Mouse (Mus musculus) limb, embryonic 15.5 days (tissue): ENCODE measurements around the gene Smim14. TPM values are rescaled to one million over a fixed set of nuclear protein-coding genes. Genes with fewer than 3 reads are reported as not detected.

Experiments
- ATAC-seq: fragments of 200-750 bp; cut with Nextera tagmentation; 2 replicates; pipeline ENCODE4 v1.8.0; 2017; ENCODE audit warnings: low read depth, moderate TSS enrichment; ENCODE audit not compliant: insufficient number of reproducible peaks, low FRiP score, low TSS enrichment
- H3K27ac ChIP-seq: fragments of 300-500 bp; sonication (generic); 2 replicates; pipeline ENCODE4 v1.5.1; 2015; ENCODE audit warnings: moderate library complexity, mild to moderate bottlenecking, inconsistent platforms
- H3K27me3 ChIP-seq: fragments of 300-500 bp; sonication (generic); 2 replicates; pipeline ENCODE4 v1.6.1; 2015; ENCODE audit warnings: inconsistent platforms
- H3K36me3 ChIP-seq: fragments of 300-500 bp; sonication (generic); 2 replicates; pipeline ENCODE4 v1.6.1; 2015; ENCODE audit warnings: inconsistent platforms
- H3K4me1 ChIP-seq: fragments of 300-500 bp; sonication (generic); 2 replicates; pipeline ENCODE4 v1.6.1; 2015; ENCODE audit warnings: inconsistent platforms
- H3K4me2 ChIP-seq: fragments of 300-500 bp; sonication (generic); 2 replicates; pipeline ENCODE4 v1.6.1; 2015; ENCODE audit warnings: mild to moderate bottlenecking, inconsistent platforms
- H3K4me3 ChIP-seq: fragments of 300-500 bp; sonication (generic); 2 replicates; pipeline ENCODE4 v1.5.1; 2015; ENCODE audit warnings: mild to moderate bottlenecking, inconsistent platforms
- H3K9ac ChIP-seq: fragments of 300-500 bp; sonication (generic); 2 replicates; pipeline ENCODE4 v1.6.1; 2015; ENCODE audit warnings: inconsistent platforms
- H3K9me3 ChIP-seq: fragments of 300-500 bp; sonication (generic); 2 replicates; pipeline ENCODE4 v1.6.1; 2016; ENCODE audit warnings: inconsistent platforms
- WGBS: fragments of 180-500 bp; shearing (Covaris S2); methylation state at CpG from one replicate; pipeline ENCODE4 v1.1.7; 2015; 5-methylcytosine and 5-hydroxymethylcytosine counted together
- polyA plus RNA-seq: library from polyadenylated mRNA; unstranded; fragments of >200 nt; fragmentation: Nextera tagmentation; extraction: Ambion mirVana; gene quantifications from 2 replicates; pipeline ENCODE4 v1.2.1, GENCODE M21; 2015

Smim14 gene
- polyA plus RNA-seq, 1 experiment from 2014 or later = 150 TPM

DNA sequence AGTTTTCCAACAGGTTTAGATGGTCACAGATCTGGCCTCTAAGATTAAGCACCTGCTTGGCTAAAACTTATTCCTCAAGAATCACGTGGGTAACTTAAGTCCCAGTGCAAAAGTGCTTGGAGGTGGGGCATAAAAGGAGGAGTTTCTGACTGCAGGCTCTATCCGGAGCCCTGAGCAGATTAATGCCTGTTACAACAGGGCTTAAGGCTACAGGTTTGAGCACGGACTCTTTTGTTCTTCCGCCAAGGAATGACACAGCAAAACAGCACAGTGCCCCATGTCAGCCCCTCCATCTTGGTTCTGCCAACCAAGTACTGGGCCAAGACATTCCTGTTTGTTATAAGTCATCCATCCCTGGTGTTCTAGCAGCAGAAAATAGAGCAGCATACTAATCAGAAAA is 108.7 kb downstream of the Smim14 start:
- 44% methylated on average over 4 of the region's 4 CpGs for WGBS
- Histone ChIP-seq H3K9me3 (no peaks in the 10 kb centered on the region), H3K4me1 (peaks cover 6% of the 10 kb centered on the region; the same call in 1 of the 2 replicates), H3K27me3 (no peaks in the 10 kb centered on the region), H3K9ac (no peak overlapping the region), H3K4me3 (no peak overlapping the region), H3K27ac (no peak overlapping the region), H3K4me2 (no peak overlapping the region), H3K36me3 (peaks cover 38% of the 10 kb centered on the region)
- no peak for ATAC-seq

GRCm38 (mm10) chr5:65425251-65425650 is 111.7 kb downstream of the Smim14 start:
- peaks cover 67% of the 10 kb centered on the region for H3K36me3 ChIP-seq
- H3K9ac ChIP-seq = no peak overlapping the region
- no peaks in the 10 kb centered on the region for H3K9me3 ChIP-seq
- WGBS = 92% methylated on average over 5 of the region's 5 CpGs
- no peaks in the 10 kb centered on the region for H3K27me3 ChIP-seq
- no peak for ATAC-seq
- H3K4me1 ChIP-seq = no peaks in the 10 kb centered on the region
- H3K4me3 ChIP-seq = no peak overlapping the region
- H3K27ac ChIP-seq = no peak overlapping the region
- no peak overlapping the region for H3K4me2 ChIP-seq

GRCm38 (mm10) chr5:65424215-65424614 is 112.8 kb downstream of the Smim14 start:
- Histone ChIP-seq H3K4me2 (no peak overlapping the region), H3K4me1 (no peaks in the 10 kb centered on the region), H3K36me3 (peaks cover 73% of the 10 kb centered on the region), H3K4me3 (no peak overlapping the region), H3K9me3 (no peaks in the 10 kb centered on the region), H3K27me3 (no peaks in the 10 kb centered on the region), H3K27ac (no peak overlapping the region), H3K9ac (no peak overlapping the region)
- WGBS = 92% methylated on average over 6 of the region's 6 CpGs
- ATAC-seq = no peak

- no peak for ATAC-seq
- 94% methylated on average over 8 of the region's 8 CpGs for WGBS
- no peaks in the 10 kb centered on the region for H3K27me3 ChIP-seq
- H3K4me3 ChIP-seq = no peak overlapping the region
- no peaks in the 10 kb centered on the region for H3K4me1 ChIP-seq
- no peaks in the 10 kb centered on the region for H3K9me3 ChIP-seq
- H3K36me3 ChIP-seq = peaks cover 86% of the 10 kb centered on the region
- no peak overlapping the region for H3K27ac ChIP-seq
- no peak overlapping the region for H3K4me2 ChIP-seq
- H3K9ac ChIP-seq = no peak overlapping the region
Measured at GRCm38 (mm10) chr5:65422803-65423202, 114.2 kb downstream of the Smim14 start.

- Histone ChIP-seq H3K27me3 (no peaks in the 10 kb centered on the region), H3K4me3 (no peak overlapping the region), H3K9ac (no peak overlapping the region), H3K9me3 (no peaks in the 10 kb centered on the region), H3K4me1 (peaks cover 7% of the 10 kb centered on the region), H3K27ac (no peak overlapping the region), H3K4me2 (no peak overlapping the region), H3K36me3 (peaks cover 84% of the 10 kb centered on the region)
- 50% methylated on average over 6 of the region's 6 CpGs for WGBS
- ATAC-seq = no peak
Measured at GRCm38 (mm10) chr5:65420822-65421221, 116.2 kb downstream of the Smim14 start.

- H3K27me3 ChIP-seq = no peaks in the 10 kb centered on the region
- H3K9ac ChIP-seq = no peak overlapping the region
- H3K4me3 ChIP-seq = no peak overlapping the region
- peaks cover 78% of the 10 kb centered on the region for H3K36me3 ChIP-seq
- H3K9me3 ChIP-seq = no peaks in the 10 kb centered on the region
- no peak overlapping the region for H3K4me2 ChIP-seq
- 85% methylated on average over 10 of the region's 10 CpGs for WGBS
- peaks cover 11% of the 10 kb centered on the region for H3K4me1 ChIP-seq
- no peak for ATAC-seq
- no peak overlapping the region for H3K27ac ChIP-seq
Measured at GRCm38 (mm10) chr5:65419136-65419535, 117.8 kb downstream of the Smim14 start.

DNA sequence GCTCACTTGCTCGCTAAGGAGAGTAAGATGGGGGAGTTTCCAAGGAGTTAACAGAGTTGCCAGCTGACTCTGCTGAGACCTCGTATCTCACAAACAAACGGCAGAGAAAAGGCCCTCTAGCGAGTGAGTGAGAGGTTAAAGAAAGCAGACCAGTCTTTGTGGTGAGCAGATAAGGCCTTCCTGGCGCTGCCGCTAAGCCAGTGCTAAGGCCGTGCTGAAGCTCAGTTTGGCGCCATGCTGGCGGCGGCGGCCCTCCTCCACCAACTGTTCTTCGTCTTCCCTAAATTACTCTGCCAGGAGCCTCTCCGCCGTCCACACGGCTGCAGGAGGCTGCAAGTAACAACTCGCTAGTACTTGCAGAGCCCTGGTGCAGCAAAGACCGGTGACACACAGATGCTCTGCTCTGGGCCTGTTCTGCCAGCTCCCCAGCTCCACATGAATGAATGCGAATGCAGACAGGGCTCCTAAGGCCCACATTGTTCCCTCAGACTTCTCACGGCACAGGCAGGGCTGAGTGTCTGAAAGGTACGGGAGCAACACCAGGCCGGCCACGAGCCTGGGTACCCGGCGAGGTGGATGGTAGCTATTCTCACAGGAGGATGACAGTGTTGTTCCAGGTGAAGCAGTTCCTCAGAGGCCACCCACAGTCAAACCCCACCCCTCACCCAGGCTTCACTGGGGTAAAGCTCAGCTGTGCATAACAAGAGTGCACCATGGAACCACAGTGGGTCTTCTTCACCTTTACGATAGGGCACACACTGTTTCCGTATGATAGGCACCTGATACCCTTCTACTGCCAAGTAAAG is 121.1 kb downstream of the Smim14 start:
- Histone ChIP-seq H3K9ac (no peak overlapping the region), H3K4me2 (peak overlapping the region; percentile 30; the same call in 1 of the 2 replicates), H3K4me1 (peaks cover 11% of the 10 kb centered on the region), H3K27me3 (no peaks in the 10 kb centered on the region), H3K9me3 (no peaks in the 10 kb centered on the region), H3K27ac (peak overlapping the region; percentile 83), H3K4me3 (no peak overlapping the region), H3K36me3 (peaks cover 67% of the 10 kb centered on the region)
- ATAC-seq = peak; percentile 52
- WGBS = 19% methylated on average over 26 of the region's 26 CpGs

GRCm38 (mm10) chr5:65407989-65408388 is 129.0 kb downstream of the Smim14 start:
- 59% methylated on average over 12 of the region's 12 CpGs for WGBS
- ATAC-seq = no peak
- no peak overlapping the region for H3K27ac ChIP-seq

GRCm38 (mm10) chr5:65401251-65401994 is 135.6 kb downstream of the Smim14 start:
- Histone ChIP-seq H3K27me3 (no peaks in the 10 kb centered on the region), H3K27ac (no peak overlapping the region), H3K4me3 (no peak overlapping the region), H3K36me3 (peaks cover 70% of the 10 kb centered on the region), H3K4me1 (no peaks in the 10 kb centered on the region), H3K9ac (no peak overlapping the region), H3K4me2 (no peak overlapping the region), H3K9me3 (no peaks in the 10 kb centered on the region)
- no peak for ATAC-seq
- WGBS = 30% methylated on average over 2 of the region's 2 CpGs

More at GRCm38 (mm10) chr5:65407989-65408388, 129.0 kb downstream of the Smim14 start:
- Histone ChIP-seq H3K36me3 (peaks cover 74% of the 10 kb centered on the region), H3K27me3 (no peaks in the 10 kb centered on the region), H3K4me1 (peaks cover 3% of the 10 kb centered on the region; the same call in 1 of the 2 replicates), H3K4me3 (no peak overlapping the region), H3K4me2 (no peak overlapping the region), H3K9me3 (no peaks in the 10 kb centered on the region), H3K9ac (no peak overlapping the region)

Other genes starting within 250 kb of the Smim14 start
- 85.8 and 98.1 TPM in 2 replicates for gene Rfc1, start 201.5 kb downstream of the Smim14 start, polyA plus RNA-seq
- 0.05 TPM in 1 of 2 replicates, not detected in the other for gene Klb, start 188.9 kb downstream of the Smim14 start, polyA plus RNA-seq
- gene Rpl9, start 145.7 kb downstream of the Smim14 start, polyA plus RNA-seq = 984 and 1,081 TPM in 2 replicates
- 58.9 and 63.0 TPM in 2 replicates for gene Lias, start 145.7 kb downstream of the Smim14 start, polyA plus RNA-seq
- 125 and 126 TPM in 2 replicates for gene Ugdh, start 101.2 kb downstream of the Smim14 start, polyA plus RNA-seq
- not detected in 2 replicates for gene Gm43552, start 44.4 kb downstream of the Smim14 start, polyA plus RNA-seq
- gene Ube2k, start within 50 bp of the Smim14 start, polyA plus RNA-seq = 169 and 171 TPM in 2 replicates
- gene Pds5a, start 161.1 kb upstream of the Smim14 start, polyA plus RNA-seq = 44.2 and 54.2 TPM in 2 replicates
- 20.9 and 23.0 TPM in 2 replicates for gene N4bp2, start 226.3 kb upstream of the Smim14 start, polyA plus RNA-seq